Mouse (Mus musculus): Measurements from ENCODE around the gene Gpi1. TPM values are rescaled to one million over a fixed set of nuclear protein-coding genes. Genes with fewer than 3 reads are reported as not detected.
A peak's percentile ranks its signal among the peaks of the same experiment; 100 is the strongest.

Gpi1 gene
- polyA plus RNA-seq, 1 experiment, result 273 TPM

DNA sequence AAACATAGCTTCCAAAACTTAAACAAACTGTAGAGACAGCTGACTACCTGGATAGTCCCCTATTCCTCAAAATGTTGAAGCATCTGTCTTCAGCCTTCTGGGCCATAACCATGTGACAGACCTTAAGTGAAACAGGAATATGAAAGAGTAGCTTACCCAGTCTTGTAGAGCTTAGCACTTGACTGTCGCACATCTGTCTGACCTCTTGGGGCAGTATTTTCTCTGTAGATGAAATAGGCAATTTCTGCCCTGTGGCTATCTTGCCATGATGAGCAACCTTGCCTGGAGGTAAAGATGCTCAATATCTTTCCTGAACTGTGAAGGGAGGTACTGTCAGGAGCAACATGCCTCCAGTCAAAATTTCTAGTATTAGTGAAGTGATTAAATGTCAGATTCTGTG, 57.9 kb downstream of the Gpi1 start:
- TF ChIP-seq CTCF (IDR thresholded peaks at IDR 0.05; ENCODE audit: borderline replicate concordance, extremely low read depth, insufficient read depth, insufficient read length), result no peak
- no peak for TF ChIP-seq POLR2A (IDR thresholded peaks at IDR 0.05; ENCODE audit: borderline replicate concordance, extremely low read depth, insufficient read depth, insufficient read length, poor library complexity, severe bottlenecking)
- DNase-seq (ENCODE audit: low read depth), result no peak

GRCm38 (mm10) chr7:34169454-34169853, 60.7 kb downstream of the Gpi1 start, which contains the start of gene Uba2:
TSS of gene Uba2 (minus strand) at chr7:34169599.
- DNase-seq (ENCODE audit: low read depth), result no peak
- no peak for TF ChIP-seq CTCF (IDR thresholded peaks at IDR 0.05; ENCODE audit: borderline replicate concordance, extremely low read depth, insufficient read depth, insufficient read length)
- no peak for TF ChIP-seq POLR2A (IDR thresholded peaks at IDR 0.05; ENCODE audit: borderline replicate concordance, extremely low read depth, insufficient read depth, insufficient read length, poor library complexity, severe bottlenecking)

GRCm38 (mm10) chr7:34168470-34169251, 61.5 kb downstream of the Gpi1 start:
- TF ChIP-seq POLR2A (IDR thresholded peaks at IDR 0.05; ENCODE audit: borderline replicate concordance, extremely low read depth, insufficient read depth, insufficient read length, poor library complexity, severe bottlenecking) (peak; percentile 93), CTCF (IDR thresholded peaks at IDR 0.05; ENCODE audit: borderline replicate concordance, extremely low read depth, insufficient read depth, insufficient read length) (no peak)
- DNase-seq (ENCODE audit: low read depth), result peak; percentile 94

- no peak for DNase-seq (ENCODE audit: low read depth)
- no peak for TF ChIP-seq POLR2A (IDR thresholded peaks at IDR 0.05; ENCODE audit: borderline replicate concordance, extremely low read depth, insufficient read depth, insufficient read length, poor library complexity, severe bottlenecking)
- no peak for TF ChIP-seq CTCF (IDR thresholded peaks at IDR 0.05; ENCODE audit: borderline replicate concordance, extremely low read depth, insufficient read depth, insufficient read length)
Measured at GRCm38 (mm10) chr7:34167766-34168469, 62.2 kb downstream of the Gpi1 start.

DNA sequence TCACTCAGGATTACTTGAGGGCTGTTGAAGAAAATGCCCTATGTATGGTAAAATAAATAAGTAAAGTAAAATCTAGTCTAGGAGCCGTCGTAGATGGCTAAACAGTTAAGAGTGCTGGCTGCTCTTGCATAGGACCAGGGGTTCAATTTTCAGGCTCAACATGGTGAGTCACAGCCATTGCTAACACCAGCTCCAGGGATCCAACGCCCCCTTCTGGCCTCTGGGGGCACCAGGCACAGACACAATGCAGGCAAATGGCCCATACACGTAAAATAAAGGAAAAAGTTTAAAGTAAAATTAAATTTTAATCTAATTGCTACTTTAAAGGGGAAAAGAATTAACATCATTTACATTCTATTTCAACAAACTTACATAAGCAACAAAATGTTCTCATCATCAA, 63.3 kb downstream of the Gpi1 start:
- TF ChIP-seq POLR2A (IDR thresholded peaks at IDR 0.05; ENCODE audit: borderline replicate concordance, extremely low read depth, insufficient read depth, insufficient read length, poor library complexity, severe bottlenecking) (no peak), CTCF (IDR thresholded peaks at IDR 0.05; ENCODE audit: borderline replicate concordance, extremely low read depth, insufficient read depth, insufficient read length) (peak; percentile 39; the same call in 1 of the 2 replicates)
- DNase-seq (ENCODE audit: low read depth), result peak; percentile 5

- TF ChIP-seq POLR2A (IDR thresholded peaks at IDR 0.05; ENCODE audit: borderline replicate concordance, extremely low read depth, insufficient read depth, insufficient read length, poor library complexity, severe bottlenecking) (no peak), CTCF (IDR thresholded peaks at IDR 0.05; ENCODE audit: borderline replicate concordance, extremely low read depth, insufficient read depth, insufficient read length) (no peak)
- no peak for DNase-seq (ENCODE audit: low read depth)
Measured at GRCm38 (mm10) chr7:34165999-34166398, 64.1 kb downstream of the Gpi1 start.

DNA sequence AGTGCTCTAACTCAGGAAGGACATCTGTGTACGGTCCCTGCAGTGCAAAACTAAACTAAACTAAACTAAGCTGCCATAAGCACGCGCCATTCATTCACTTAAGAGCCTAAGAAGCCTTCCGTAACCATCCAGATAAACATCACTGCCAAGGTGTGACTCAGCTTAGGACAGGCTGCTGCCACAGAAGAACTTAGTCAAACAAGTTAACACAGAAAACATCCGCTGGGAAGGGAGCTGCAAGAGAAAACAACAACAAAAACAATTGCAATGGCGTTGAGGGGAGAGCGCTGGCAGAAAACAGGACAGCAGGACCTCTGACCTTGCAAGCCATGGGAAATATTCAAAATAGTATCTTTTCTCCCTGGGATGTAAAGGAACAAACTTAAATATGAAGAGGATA, 65.5 kb downstream of the Gpi1 start:
- TF ChIP-seq POLR2A (IDR thresholded peaks at IDR 0.05; ENCODE audit: borderline replicate concordance, extremely low read depth, insufficient read depth, insufficient read length, poor library complexity, severe bottlenecking) (no peak), CTCF (IDR thresholded peaks at IDR 0.05; ENCODE audit: borderline replicate concordance, extremely low read depth, insufficient read depth, insufficient read length) (no peak)
- DNase-seq (ENCODE audit: low read depth), result no peak

DNA sequence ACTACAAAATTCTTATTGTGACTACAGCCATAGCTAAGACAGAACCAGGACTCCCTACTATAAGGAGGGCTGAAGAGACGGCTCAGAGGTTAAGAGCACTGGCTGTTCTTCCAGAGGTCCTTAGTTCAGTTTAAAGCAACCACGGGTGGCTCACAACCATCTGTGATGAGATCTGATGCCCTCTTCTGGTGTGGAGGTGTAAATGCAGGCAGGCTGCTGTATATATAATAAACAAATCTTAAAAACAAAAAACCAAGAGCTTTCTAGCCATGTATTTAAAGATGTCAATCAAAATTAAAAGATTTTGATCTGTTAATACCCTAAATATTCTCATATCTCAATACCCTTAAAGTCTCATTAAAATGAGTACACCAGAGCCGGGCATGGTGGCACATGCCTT, 71.0 kb downstream of the Gpi1 start:
- DNase-seq (ENCODE audit: low read depth), result no peak
- TF ChIP-seq CTCF (IDR thresholded peaks at IDR 0.05; ENCODE audit: borderline replicate concordance, extremely low read depth, insufficient read depth, insufficient read length) (peak; percentile 10; the same call in 1 of the 2 replicates), POLR2A (IDR thresholded peaks at IDR 0.05; ENCODE audit: borderline replicate concordance, extremely low read depth, insufficient read depth, insufficient read length, poor library complexity, severe bottlenecking) (no peak)

DNA sequence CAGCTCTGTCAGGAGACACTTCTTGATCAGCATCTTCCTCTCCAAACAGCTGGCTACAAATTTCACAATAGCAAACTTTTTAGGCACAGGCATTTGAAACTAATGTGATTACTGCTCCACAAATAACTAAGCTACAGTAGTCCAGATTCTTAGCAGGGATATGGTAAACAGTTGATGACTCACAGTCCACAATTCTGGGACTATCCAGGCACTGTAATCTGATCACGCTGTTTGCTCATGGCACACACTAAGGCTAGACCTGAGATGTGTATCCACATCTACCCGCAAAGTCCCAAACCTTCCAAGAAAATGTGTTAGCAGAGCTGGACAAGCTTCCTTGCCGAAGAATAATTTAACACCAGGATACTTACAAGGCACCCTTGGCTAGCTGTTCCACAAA, 72.1 kb downstream of the Gpi1 start:
- TF ChIP-seq CTCF (IDR thresholded peaks at IDR 0.05; ENCODE audit: borderline replicate concordance, extremely low read depth, insufficient read depth, insufficient read length) (no peak), POLR2A (IDR thresholded peaks at IDR 0.05; ENCODE audit: borderline replicate concordance, extremely low read depth, insufficient read depth, insufficient read length, poor library complexity, severe bottlenecking) (no peak)
- DNase-seq (ENCODE audit: low read depth), result no peak

Other genes with a start within 250 kb of the Gpi1 start
- gene Scgb2b27, start 216.4 kb downstream of the Gpi1 start, polyA plus RNA-seq (2012; rRNA removed), result not detected in 2 replicates
- not detected in 2 replicates for gene Scgb1b27, start 208.9 kb downstream of the Gpi1 start, polyA plus RNA-seq (2012; rRNA removed)
- gene Scgb1b30, start 134.9 kb downstream of the Gpi1 start, polyA plus RNA-seq (2012; rRNA removed), result not detected in 2 replicates
- gene Wtip, start 97.1 kb downstream of the Gpi1 start, polyA plus RNA-seq (2012; rRNA removed), result 35.5 and 40.4 TPM in 2 replicates
- 133 and 136 TPM in 2 replicates for gene Uba2, start 60.7 kb downstream of the Gpi1 start, polyA plus RNA-seq (2012; rRNA removed)
- gene Pdcd2l, start 33.7 kb downstream of the Gpi1 start, polyA plus RNA-seq (2012; rRNA removed), result 48.7 and 66.3 TPM in 2 replicates
- gene Gm6096, start 20.7 kb upstream of the Gpi1 start, polyA plus RNA-seq (2012; rRNA removed), result not detected in 2 replicates
- gene 4931406P16Rik, start 83.2 kb upstream of the Gpi1 start, polyA plus RNA-seq (2012; rRNA removed), result 37.5 and 45.5 TPM in 2 replicates
- 68.7 and 83.9 TPM in 2 replicates for gene Lsm14a, start 163.0 kb upstream of the Gpi1 start, polyA plus RNA-seq (2012; rRNA removed)

Data from brain, embryonic 14.5 days (tissue).